Mouse (Mus musculus) neural tube, embryonic 12.5 days (tissue): ENCODE results near the gene Dnah5. TPM values are rescaled to one million over a fixed set of nuclear protein-coding genes. Genes with fewer than 3 reads are reported as not detected.

Source experiments
- ATAC-seq: fragments of 200-750 bp; cut with Nextera tagmentation; 2 replicates; pipeline ENCODE4 v1.8.0; 2017; ENCODE audit warnings: low read depth, mild to moderate bottlenecking, moderate TSS enrichment, moderate library complexity; ENCODE audit not compliant: low FRiP score
- H3K27ac ChIP-seq: fragments of 300-500 bp; sonication (generic); 2 replicates; pipeline ENCODE4 v1.5.1; 2016
- H3K27me3 ChIP-seq: fragments of 300-500 bp; sonication (generic); replicated peaks from 2 replicates; pipeline ENCODE4 v1.6.1; 2016; ENCODE audit warnings: mild to moderate bottlenecking
- H3K36me3 ChIP-seq: fragments of 300-500 bp; sonication (generic); 2 replicates; pipeline ENCODE4 v1.6.1; 2016; ENCODE audit warnings: mild to moderate bottlenecking
- H3K4me1 ChIP-seq: fragments of 300-500 bp; sonication (generic); 2 replicates; pipeline ENCODE4 v1.6.1; 2016
- H3K4me2 ChIP-seq: fragments of 300-500 bp; sonication (generic); replicated peaks from 2 replicates; pipeline ENCODE4 v1.6.1; 2016; ENCODE audit warnings: mild to moderate bottlenecking
- H3K4me3 ChIP-seq: fragments of 300-500 bp; sonication (generic); 2 replicates; pipeline ENCODE4 v1.5.1; 2016
- H3K9ac ChIP-seq: fragments of 300-500 bp; sonication (generic); 2 replicates; pipeline ENCODE4 v1.6.1; 2016; ENCODE audit warnings: mild to moderate bottlenecking
- H3K9me3 ChIP-seq: fragments of 300-500 bp; sonication (generic); 2 replicates; pipeline ENCODE4 v1.6.1; 2016; ENCODE audit warnings: mild to moderate bottlenecking
- WGBS: fragments of 180-500 bp; shearing (Covaris S2); methylation state at CpG from one replicate; pipeline ENCODE4 v1.1.7; 2016; 5-methylcytosine and 5-hydroxymethylcytosine counted together
- polyA plus RNA-seq: library from polyadenylated mRNA; unstranded; fragments of >200 nt; fragmentation: Nextera tagmentation; extraction: Ambion mirVana; gene quantifications from 2 replicates; pipeline ENCODE4 v1.2.1, GENCODE M21; 2016

The Dnah5 gene
- polyA plus RNA-seq, 1 experiment from 2014 or later: 0.08 TPM

DNA sequence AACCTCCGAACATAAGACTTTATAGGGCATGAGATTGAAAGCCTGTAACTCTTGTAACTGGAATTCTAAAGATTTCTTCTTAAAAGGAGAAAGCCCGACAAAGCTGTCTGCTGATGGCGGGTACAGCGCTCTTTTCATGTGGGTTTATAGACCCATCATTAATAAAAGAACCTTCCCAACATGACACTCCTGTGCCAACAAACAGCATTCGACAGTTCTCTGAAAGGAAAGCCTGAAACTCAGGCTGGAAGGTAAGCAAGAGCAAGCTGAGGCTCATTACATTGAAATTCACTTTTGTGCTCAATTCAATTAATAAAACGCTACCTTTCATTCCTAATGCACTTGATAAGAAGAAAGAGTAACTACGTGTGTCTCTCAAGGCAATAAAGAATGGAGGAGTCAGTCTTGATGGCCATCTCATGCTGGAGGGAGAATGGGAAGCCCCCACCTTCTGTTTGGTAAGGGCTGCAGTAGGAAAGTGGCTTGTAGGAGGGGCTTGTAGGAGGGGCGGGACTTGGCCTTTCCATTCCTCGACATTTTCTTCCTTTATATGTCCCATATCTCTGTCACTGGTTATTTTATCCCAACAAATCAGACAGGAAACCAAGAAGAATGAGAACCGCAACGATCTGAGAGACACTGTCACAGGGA is 15.1 kb upstream of the Dnah5 start:
- Histone ChIP-seq H3K27me3 (peaks cover 43% of the 10 kb centered on the region), H3K27ac (no peak overlapping the region), H3K4me3 (no peak overlapping the region), H3K9me3 (no peaks in the 10 kb centered on the region), H3K4me1 (no peaks in the 10 kb centered on the region), H3K36me3 (no peaks in the 10 kb centered on the region), H3K9ac (no peak overlapping the region), H3K4me2 (no peak overlapping the region)
- ATAC-seq: no peak
- 70% methylated on average over 11 of the region's 11 CpGs for WGBS

DNA sequence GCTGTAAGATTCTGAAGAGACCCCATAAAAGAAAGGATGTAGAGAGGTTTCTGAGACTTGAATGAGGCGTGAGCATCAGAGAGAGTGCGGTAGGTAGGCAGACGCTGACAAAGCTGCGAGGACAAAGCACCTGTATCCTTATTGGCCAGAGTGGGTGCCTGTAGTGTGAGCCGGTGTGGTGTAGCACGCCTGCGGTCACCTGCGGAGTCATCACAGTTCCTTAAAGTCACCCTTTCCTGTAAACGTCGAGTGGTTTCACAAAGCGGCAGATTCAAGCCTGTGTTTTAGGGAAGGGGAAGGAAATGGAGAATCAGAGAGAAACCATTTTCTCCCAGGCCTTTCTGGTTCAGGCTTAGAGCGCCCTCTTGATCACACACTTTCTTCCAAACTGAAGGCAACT is 13.9 kb upstream of the Dnah5 start:
- Histone ChIP-seq H3K27me3 (peaks cover 42% of the 10 kb centered on the region), H3K9ac (no peak overlapping the region), H3K4me3 (no peak overlapping the region), H3K9me3 (no peaks in the 10 kb centered on the region), H3K4me1 (no peaks in the 10 kb centered on the region), H3K27ac (no peak overlapping the region), H3K36me3 (no peaks in the 10 kb centered on the region), H3K4me2 (no peak overlapping the region)
- ATAC-seq: no peak
- WGBS: 38% methylated on average over 12 of the region's 12 CpGs

GRCm38 (mm10) chr15:28198609-28199008 is 4.9 kb upstream of the Dnah5 start:
- no peaks in the 10 kb centered on the region for H3K9me3 ChIP-seq
- H3K27me3 ChIP-seq: peaks cover 71% of the 10 kb centered on the region
- no peak overlapping the region for H3K27ac ChIP-seq
- no peak overlapping the region for H3K4me3 ChIP-seq
- peaks cover 3% of the 10 kb centered on the region; the same call in 1 of the 2 replicates for H3K4me1 ChIP-seq
- ATAC-seq: no peak
- H3K9ac ChIP-seq: no peak overlapping the region
- no peak overlapping the region for H3K4me2 ChIP-seq
- WGBS: 77% methylated on average over 4 of the region's 4 CpGs
- no peaks in the 10 kb centered on the region for H3K36me3 ChIP-seq

DNA sequence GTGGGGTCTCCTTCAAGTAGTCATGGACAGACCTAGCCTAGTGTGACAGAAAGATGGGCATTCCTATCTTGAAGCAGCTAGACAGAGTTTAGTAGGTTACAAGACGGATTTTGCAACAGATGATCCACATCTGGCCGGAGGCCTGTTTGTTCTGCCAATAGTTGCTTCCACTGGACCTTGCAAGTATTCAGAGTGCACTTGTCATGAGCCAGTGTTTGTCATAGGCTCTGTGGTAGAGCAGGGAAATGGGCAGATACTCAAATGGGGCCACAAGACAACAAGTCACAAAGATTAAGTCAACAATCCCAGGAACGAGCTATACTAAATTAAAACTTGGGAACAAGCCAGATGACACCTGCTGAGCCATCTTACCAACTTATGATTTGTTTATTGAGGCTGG is 1.1 kb downstream of the Dnah5 start:
- no peak overlapping the region for H3K27ac ChIP-seq
- H3K4me2 ChIP-seq: no peak overlapping the region
- peaks cover 73% of the 10 kb centered on the region for H3K27me3 ChIP-seq
- H3K9ac ChIP-seq: no peak overlapping the region
- H3K36me3 ChIP-seq: no peaks in the 10 kb centered on the region
- no peaks in the 10 kb centered on the region for H3K9me3 ChIP-seq
- peaks cover 3% of the 10 kb centered on the region; the same call in 1 of the 2 replicates for H3K4me1 ChIP-seq
- ATAC-seq: no peak
- 84% methylated on average over 3 of the region's 3 CpGs for WGBS
- H3K4me3 ChIP-seq: no peak overlapping the region

DNA sequence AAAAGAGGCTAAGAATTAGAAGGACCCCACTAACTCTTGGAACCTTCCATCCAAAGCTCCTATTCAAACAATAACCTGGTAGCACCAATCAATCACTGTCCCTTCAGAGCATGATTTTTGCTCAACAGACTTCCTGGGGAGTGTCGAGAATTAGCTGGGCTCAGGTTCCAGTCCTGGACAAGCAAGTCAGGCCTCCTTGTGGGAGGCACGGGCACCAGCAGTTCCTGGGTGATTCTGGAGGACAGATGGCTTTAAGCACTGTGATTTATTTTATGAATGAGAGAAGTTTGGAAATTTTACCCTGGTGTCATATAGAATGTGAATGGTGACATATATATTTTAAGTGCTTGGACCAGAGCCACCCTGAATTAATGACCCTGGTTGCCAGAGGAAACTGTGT is 4.0 kb downstream of the Dnah5 start:
- H3K9ac ChIP-seq: no peak overlapping the region
- WGBS: 49% methylated on average over 2 of the region's 2 CpGs
- peaks cover 75% of the 10 kb centered on the region for H3K27me3 ChIP-seq
- H3K27ac ChIP-seq: no peak overlapping the region
- H3K9me3 ChIP-seq: no peaks in the 10 kb centered on the region
- H3K4me1 ChIP-seq: peaks cover 3% of the 10 kb centered on the region; the same call in 1 of the 2 replicates
- no peak overlapping the region for H3K4me3 ChIP-seq
- H3K36me3 ChIP-seq: no peaks in the 10 kb centered on the region
- H3K4me2 ChIP-seq: no peak overlapping the region
- no peak for ATAC-seq

DNA sequence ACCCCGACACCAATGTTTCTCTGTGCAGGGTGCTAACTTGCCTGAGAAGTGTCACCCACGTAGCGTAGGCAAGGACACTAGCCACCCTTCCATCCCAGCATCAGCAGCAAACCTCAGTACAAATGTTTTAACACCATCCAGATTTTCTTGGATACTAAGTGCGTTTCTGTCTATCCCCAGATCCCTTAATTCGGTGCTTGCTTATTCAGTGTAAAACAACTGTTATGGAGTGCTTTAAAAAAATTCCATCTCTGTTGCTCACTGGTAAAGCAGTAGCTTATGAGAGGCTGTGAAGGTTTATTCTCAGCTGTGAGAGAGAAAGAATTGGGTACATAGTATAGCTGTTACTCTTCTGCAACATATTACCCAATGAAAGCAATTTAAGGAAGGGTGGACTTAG is 9.5 kb downstream of the Dnah5 start:
- WGBS: 91% methylated on average over 5 of the region's 5 CpGs
- H3K9ac ChIP-seq: no peak overlapping the region
- no peak overlapping the region for H3K4me2 ChIP-seq
- H3K36me3 ChIP-seq: no peaks in the 10 kb centered on the region
- H3K27ac ChIP-seq: no peak overlapping the region
- ATAC-seq: no peak
- no peaks in the 10 kb centered on the region for H3K9me3 ChIP-seq
- peaks cover 76% of the 10 kb centered on the region for H3K27me3 ChIP-seq
- no peaks in the 10 kb centered on the region for H3K4me1 ChIP-seq
- no peak overlapping the region for H3K4me3 ChIP-seq

GRCm38 (mm10) chr15:28216358-28216757 is 12.8 kb downstream of the Dnah5 start:
- Histone ChIP-seq H3K27ac (no peak overlapping the region), H3K9ac (no peak overlapping the region), H3K4me3 (no peak overlapping the region), H3K36me3 (no peaks in the 10 kb centered on the region), H3K9me3 (no peaks in the 10 kb centered on the region), H3K4me1 (no peaks in the 10 kb centered on the region), H3K4me2 (no peak overlapping the region), H3K27me3 (peaks cover 50% of the 10 kb centered on the region)
- ATAC-seq: no peak
- WGBS: 37% methylated on average over 8 of the region's 8 CpGs

DNA sequence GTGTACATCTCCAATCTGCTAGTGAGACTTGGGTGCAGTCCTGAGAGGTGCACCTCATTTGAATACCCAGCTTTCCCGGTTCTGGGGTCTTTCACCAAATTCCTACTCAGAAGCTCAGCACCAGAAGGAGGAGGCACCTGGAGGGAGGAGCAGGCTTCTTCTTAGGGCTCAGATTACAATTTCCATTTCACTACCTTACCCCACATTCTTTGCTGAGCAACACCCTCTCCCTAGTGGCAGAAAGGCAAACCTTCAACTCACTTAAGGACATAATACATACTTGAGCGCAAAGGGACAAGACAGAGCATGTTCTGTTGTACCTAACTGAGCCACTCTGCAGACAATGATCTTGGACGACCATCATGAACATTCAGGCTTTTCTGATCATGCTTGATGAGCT is 23.8 kb downstream of the Dnah5 start:
- H3K27me3 ChIP-seq: no peaks in the 10 kb centered on the region; the same call in 1 of the 2 replicates
- 66% methylated on average over 3 of the region's 3 CpGs for WGBS

GRCm38 (mm10) chr15:28260250-28260649 is 56.7 kb downstream of the Dnah5 start:
- Histone ChIP-seq H3K9ac (no peak overlapping the region), H3K4me2 (no peak overlapping the region), H3K9me3 (no peaks in the 10 kb centered on the region), H3K4me3 (no peak overlapping the region), H3K27me3 (no peaks in the 10 kb centered on the region), H3K27ac (no peak overlapping the region), H3K36me3 (no peaks in the 10 kb centered on the region), H3K4me1 (no peaks in the 10 kb centered on the region)
- WGBS: 76% methylated on average over 1 of the region's 1 CpGs
- ATAC-seq: no peak

More for the DNA sequence above, 23.8 kb downstream of the Dnah5 start:
- Histone ChIP-seq H3K4me2 (no peak overlapping the region), H3K36me3 (no peaks in the 10 kb centered on the region), H3K9me3 (no peaks in the 10 kb centered on the region), H3K4me3 (no peak overlapping the region), H3K4me1 (no peaks in the 10 kb centered on the region), H3K27ac (no peak overlapping the region), H3K9ac (no peak overlapping the region)
- no peak for ATAC-seq

DNA sequence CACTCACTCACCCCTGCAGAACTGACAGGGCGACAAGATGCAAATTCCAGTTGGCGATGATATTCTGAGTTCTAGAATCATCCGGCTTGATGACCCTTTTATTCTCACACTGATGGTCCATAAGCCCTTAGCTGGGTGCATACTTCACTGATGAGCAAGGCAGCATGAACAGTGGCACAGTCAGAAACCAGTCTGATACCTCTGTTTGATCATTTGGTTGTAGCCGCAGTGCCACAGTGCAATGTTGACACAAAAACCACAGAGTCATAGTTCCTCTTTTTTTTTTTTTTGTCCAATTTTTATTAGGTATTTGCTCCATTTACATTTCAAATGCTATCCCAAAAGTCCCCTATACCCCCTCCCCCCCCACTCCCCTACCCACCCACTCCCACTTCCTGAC is 95.9 kb downstream of the Dnah5 start:
- ATAC-seq: no peak

DNA sequence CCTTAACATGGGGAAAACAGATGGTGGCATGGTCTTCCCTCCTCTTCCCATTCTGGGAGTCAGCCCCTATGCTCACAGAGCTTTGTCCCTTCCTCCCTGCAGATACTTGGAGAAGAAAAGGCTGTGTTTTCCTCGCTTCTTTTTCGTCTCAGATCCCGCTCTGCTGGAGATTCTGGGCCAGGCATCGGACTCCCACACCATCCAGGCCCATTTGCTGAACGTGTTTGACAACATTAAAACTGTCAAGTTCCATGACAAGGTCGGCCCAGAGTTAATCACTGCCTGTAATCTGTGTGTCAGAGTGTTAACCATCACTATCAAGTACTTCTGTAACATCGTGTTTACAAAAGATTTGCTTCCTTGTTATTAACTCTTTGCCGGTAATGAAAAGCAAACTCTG is 103.6 kb downstream of the Dnah5 start:
- Histone ChIP-seq H3K9me3 (no peaks in the 10 kb centered on the region), H3K4me3 (no peak overlapping the region), H3K27me3 (no peaks in the 10 kb centered on the region), H3K9ac (no peak overlapping the region), H3K4me2 (no peak overlapping the region), H3K27ac (no peak overlapping the region), H3K4me1 (no peaks in the 10 kb centered on the region), H3K36me3 (no peaks in the 10 kb centered on the region)
- no peak for ATAC-seq
- 56% methylated on average over 8 of the region's 8 CpGs for WGBS

More for the DNA sequence above, 95.9 kb downstream of the Dnah5 start:
- Histone ChIP-seq H3K9me3 (no peaks in the 10 kb centered on the region), H3K4me2 (no peak overlapping the region), H3K9ac (no peak overlapping the region), H3K27ac (no peak overlapping the region), H3K4me1 (no peaks in the 10 kb centered on the region), H3K4me3 (no peak overlapping the region), H3K36me3 (no peaks in the 10 kb centered on the region), H3K27me3 (no peaks in the 10 kb centered on the region)
- 88% methylated on average over 4 of the region's 4 CpGs for WGBS

DNA sequence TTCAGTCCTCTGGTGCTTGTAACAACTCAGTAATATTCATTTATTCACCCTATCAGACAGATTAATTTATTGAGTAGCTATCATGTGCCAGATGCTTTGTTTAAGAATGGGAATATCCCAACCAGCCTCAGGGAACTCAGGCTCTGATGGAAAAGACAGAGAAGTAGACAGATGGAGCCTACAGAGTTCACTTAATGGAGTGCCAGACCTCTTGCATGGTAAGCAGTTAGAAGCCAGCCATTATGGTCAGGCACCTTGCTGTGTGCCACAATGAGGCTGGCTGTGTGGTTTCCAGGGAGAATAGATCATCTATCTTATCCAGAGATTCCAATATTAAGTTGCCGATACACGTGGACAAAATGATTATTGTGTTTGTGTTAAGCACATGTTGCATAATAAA is 104.3 kb downstream of the Dnah5 start:
- peak; percentile 65; the same call in 1 of the 2 replicates for ATAC-seq
- no peak overlapping the region for H3K4me3 ChIP-seq
- no peaks in the 10 kb centered on the region for H3K27me3 ChIP-seq
- H3K9ac ChIP-seq: no peak overlapping the region
- WGBS: 37% methylated on average over 2 of the region's 2 CpGs
- H3K9me3 ChIP-seq: no peaks in the 10 kb centered on the region
- no peaks in the 10 kb centered on the region for H3K36me3 ChIP-seq
- H3K4me2 ChIP-seq: no peak overlapping the region
- H3K4me1 ChIP-seq: no peaks in the 10 kb centered on the region
- H3K27ac ChIP-seq: no peak overlapping the region

DNA sequence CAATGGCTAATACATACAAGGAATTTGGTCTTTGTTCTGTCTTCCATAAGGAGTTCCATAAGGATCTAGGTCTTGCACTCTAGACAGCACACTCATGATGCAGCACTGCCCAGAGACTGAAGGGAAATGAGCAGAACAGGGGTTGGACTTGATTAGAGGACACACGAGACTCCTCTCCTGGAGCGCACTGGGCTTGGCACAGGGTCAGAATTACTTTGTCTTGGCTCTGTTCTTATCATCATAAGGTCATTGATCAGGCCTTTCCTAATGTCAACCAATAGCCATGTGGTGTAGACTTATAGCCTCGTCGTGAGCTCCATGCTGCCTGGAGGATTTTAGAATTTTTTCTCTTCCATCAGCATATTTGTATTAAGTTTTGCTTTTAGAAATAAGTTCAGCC is 107.0 kb downstream of the Dnah5 start:
- H3K9me3 ChIP-seq: no peaks in the 10 kb centered on the region
- H3K4me1 ChIP-seq: no peaks in the 10 kb centered on the region
- no peak for ATAC-seq
- no peaks in the 10 kb centered on the region for H3K36me3 ChIP-seq
- no peaks in the 10 kb centered on the region for H3K27me3 ChIP-seq
- WGBS: 84% methylated on average over 4 of the region's 4 CpGs
- H3K4me2 ChIP-seq: no peak overlapping the region
- no peak overlapping the region for H3K9ac ChIP-seq
- H3K4me3 ChIP-seq: no peak overlapping the region
- no peak overlapping the region for H3K27ac ChIP-seq
